Mouse (Mus musculus): ENCODE measurements around the gene Prr14l. TPM values are rescaled to one million over a fixed set of nuclear protein-coding genes. Genes with fewer than 3 reads are reported as not detected.
"Not testable (repeated sequence)": the region's sequence is repeated elsewhere in the genome, so short reads cannot be mapped to it uniquely, and the experiment has no call there.

The Prr14l gene
- polyA plus RNA-seq, 1 experiment: 16.8 TPM

DNA sequence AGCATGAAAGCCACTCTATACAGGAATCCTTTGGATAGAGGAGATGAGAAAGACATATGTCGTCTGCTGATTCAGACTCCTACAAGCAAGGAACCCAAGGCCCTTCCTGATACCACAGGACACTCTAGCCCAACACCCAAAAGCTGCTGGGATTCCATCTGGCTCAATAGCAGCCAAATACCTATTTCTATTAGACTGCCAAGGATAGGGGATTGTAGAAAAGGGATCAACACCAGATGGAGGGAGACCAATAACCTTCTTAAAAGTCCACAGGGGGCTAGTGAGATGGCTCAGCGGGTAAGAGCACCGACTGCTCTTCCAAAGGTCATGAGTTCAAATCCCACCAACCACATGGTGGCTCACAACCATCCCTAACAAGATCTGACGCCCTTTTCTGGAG lies 38.7 kb downstream of the Prr14l start:
- no peak for TF ChIP-seq CTCF (IDR thresholded peaks at IDR 0.05; ENCODE audit: borderline replicate concordance, insufficient read depth, low read length)
- TF ChIP-seq POLR2A (IDR thresholded peaks at IDR 0.05; ENCODE audit: low read depth, low read length): no peak
- no peak overlapping the region for H3K4me3 ChIP-seq (ENCODE audit: insufficient read depth, low read length)
- H3K27ac ChIP-seq (ENCODE audit: insufficient read depth, low read length): no peak overlapping the region
- peaks cover 3% of the 10 kb centered on the region; the same call in 1 of the 2 replicates for H3K4me1 ChIP-seq (ENCODE audit: control insufficient read depth, insufficient read depth, low read length)

DNA sequence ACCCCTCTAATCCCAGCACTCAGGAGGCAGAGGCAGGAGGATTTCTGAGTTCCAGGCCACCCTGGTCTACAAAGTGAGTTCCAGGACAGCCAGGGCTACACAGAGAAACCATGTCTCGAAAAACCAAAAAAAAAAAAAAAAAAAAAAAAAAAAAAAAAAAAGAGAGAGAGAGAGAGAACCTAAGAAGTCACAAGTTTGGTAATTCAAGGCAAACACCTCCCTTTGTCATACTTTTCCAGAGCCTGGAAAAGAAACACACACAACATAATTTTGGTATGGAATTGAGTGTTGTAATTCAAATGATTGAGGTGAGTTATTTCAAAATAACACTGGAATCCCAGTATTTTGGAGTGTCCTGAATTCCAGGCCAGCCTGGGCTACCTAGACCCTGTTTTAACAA lies 67.6 kb downstream of the Prr14l start:
- not testable (repeated sequence) for H3K27ac ChIP-seq (ENCODE audit: insufficient read depth, low read length); H3K4me3 ChIP-seq (ENCODE audit: insufficient read depth, low read length); H3K4me1 ChIP-seq (ENCODE audit: control insufficient read depth, insufficient read depth, low read length)

DNA sequence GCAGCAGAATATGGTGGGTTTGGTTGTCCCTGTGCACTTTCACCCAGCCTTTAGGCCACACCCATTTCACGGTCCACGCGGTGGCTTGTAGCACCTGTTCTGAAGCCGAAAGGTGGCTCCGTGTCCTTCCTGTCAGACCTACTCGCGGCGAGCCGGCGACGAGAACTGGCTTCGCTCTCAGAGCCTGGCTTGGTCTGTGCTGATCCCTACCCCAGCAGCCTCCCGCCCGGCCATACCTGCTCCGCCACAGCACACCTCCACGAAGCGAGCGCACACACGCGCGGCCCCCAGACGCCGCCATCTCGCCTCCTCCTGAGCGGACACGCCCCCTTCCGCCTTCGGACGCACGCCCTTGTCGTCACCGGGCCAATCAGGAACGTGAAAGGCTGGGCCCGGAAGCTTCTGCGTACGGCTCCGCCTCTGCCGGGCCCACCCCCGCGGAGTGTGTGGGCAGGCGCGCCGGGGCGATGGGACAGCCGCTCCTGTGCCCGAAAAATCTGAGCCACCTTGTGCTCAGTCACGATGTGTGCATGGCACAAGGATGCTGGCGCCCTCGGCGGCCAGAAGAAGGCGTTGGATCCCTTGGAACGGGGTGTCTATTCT lies 68.6 kb downstream of the Prr14l start, which contains the start of gene Pisd:
Gene Pisd, minus strand, starts transcription at position 334 of the 603 bp plus-strand sequence.
- Histone ChIP-seq H3K4me1 (ENCODE audit: control insufficient read depth, insufficient read depth, low read length) (no peaks in the 10 kb centered on the region), H3K4me3 (ENCODE audit: insufficient read depth, low read length) (peak within 1 kb of the TSS; percentile 67), H3K27ac (ENCODE audit: insufficient read depth, low read length) (no peak within 1 kb of the TSS)
- TF ChIP-seq CTCF (IDR thresholded peaks at IDR 0.05; ENCODE audit: borderline replicate concordance, insufficient read depth, low read length) (peak; percentile 17; the same call in 1 of the 2 replicates), POLR2A (IDR thresholded peaks at IDR 0.05; ENCODE audit: low read depth, low read length) (peak; percentile 89)

- Histone ChIP-seq H3K4me3 (ENCODE audit: insufficient read depth, low read length) (peak overlapping the region; percentile 67), H3K27ac (ENCODE audit: insufficient read depth, low read length) (no peak overlapping the region), H3K4me1 (ENCODE audit: control insufficient read depth, insufficient read depth, low read length) (no peaks in the 10 kb centered on the region)
- TF ChIP-seq POLR2A (IDR thresholded peaks at IDR 0.05; ENCODE audit: low read depth, low read length): no peak
- no peak for TF ChIP-seq CTCF (IDR thresholded peaks at IDR 0.05; ENCODE audit: borderline replicate concordance, insufficient read depth, low read length)
Measured at GRCm38 (mm10) chr5:32784726-32785125, 69.3 kb downstream of the Prr14l start.

DNA sequence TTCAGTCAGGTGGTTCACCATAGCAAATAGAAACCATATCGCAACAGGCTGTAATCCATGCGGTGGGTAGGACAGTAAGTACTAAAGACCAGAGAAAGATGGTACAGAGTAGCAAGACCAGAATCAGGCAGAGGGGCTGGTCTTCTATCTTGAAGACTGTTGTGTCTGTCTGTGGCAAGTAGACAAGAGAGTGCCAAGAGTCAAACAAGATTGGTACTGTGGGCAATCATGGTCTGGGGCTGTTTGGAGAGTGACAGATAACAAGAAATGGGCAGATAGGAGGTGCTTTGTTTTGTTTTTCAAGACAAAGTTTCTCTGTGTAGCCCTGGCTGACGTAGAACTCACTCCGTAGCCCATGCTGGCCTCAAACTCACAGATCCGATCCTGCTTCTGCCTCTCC lies 72.5 kb downstream of the Prr14l start:
- no peak overlapping the region for H3K27ac ChIP-seq (ENCODE audit: insufficient read depth, low read length)
- no peaks in the 10 kb centered on the region for H3K4me1 ChIP-seq (ENCODE audit: control insufficient read depth, insufficient read depth, low read length)
- H3K4me3 ChIP-seq (ENCODE audit: insufficient read depth, low read length): no peak overlapping the region
- TF ChIP-seq CTCF (IDR thresholded peaks at IDR 0.05; ENCODE audit: borderline replicate concordance, insufficient read depth, low read length) (no peak), POLR2A (IDR thresholded peaks at IDR 0.05; ENCODE audit: low read depth, low read length) (no peak)

DNA sequence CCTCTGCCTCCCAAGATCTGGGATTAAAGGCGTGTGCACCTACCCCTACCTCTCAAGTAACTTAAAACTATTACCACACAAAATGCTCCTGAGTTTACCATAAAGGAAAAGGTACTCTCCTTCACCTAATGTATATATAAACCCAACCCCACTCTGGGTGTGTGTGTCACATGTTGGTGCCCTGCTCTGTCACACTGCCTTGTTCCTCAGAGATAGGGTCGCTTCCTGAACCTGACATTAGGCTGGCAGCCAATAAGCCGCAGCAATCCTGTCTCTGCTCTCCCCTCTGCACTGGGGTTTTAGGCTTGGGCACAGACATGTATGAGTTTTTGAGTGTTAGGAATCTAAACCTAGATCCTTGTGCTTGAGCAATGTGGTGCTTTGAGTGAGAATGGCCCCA lies 75.9 kb downstream of the Prr14l start:
- no peak overlapping the region for H3K4me3 ChIP-seq (ENCODE audit: insufficient read depth, low read length)
- TF ChIP-seq CTCF (IDR thresholded peaks at IDR 0.05; ENCODE audit: borderline replicate concordance, insufficient read depth, low read length): no peak
- no peak for TF ChIP-seq POLR2A (IDR thresholded peaks at IDR 0.05; ENCODE audit: low read depth, low read length)

GRCm38 (mm10) chr5:32772361-32772760 lies 81.7 kb downstream of the Prr14l start:
- Histone ChIP-seq H3K4me3 (ENCODE audit: insufficient read depth, low read length) (no peak overlapping the region), H3K27ac (ENCODE audit: insufficient read depth, low read length) (no peak overlapping the region), H3K4me1 (ENCODE audit: control insufficient read depth, insufficient read depth, low read length) (no peaks in the 10 kb centered on the region)
- no peak for TF ChIP-seq CTCF (IDR thresholded peaks at IDR 0.05; ENCODE audit: borderline replicate concordance, insufficient read depth, low read length)
- TF ChIP-seq POLR2A (IDR thresholded peaks at IDR 0.05; ENCODE audit: low read depth, low read length): no peak

More for the DNA sequence above, 75.9 kb downstream of the Prr14l start:
- no peak overlapping the region for H3K27ac ChIP-seq (ENCODE audit: insufficient read depth, low read length)
- H3K4me1 ChIP-seq (ENCODE audit: control insufficient read depth, insufficient read depth, low read length): no peaks in the 10 kb centered on the region

DNA sequence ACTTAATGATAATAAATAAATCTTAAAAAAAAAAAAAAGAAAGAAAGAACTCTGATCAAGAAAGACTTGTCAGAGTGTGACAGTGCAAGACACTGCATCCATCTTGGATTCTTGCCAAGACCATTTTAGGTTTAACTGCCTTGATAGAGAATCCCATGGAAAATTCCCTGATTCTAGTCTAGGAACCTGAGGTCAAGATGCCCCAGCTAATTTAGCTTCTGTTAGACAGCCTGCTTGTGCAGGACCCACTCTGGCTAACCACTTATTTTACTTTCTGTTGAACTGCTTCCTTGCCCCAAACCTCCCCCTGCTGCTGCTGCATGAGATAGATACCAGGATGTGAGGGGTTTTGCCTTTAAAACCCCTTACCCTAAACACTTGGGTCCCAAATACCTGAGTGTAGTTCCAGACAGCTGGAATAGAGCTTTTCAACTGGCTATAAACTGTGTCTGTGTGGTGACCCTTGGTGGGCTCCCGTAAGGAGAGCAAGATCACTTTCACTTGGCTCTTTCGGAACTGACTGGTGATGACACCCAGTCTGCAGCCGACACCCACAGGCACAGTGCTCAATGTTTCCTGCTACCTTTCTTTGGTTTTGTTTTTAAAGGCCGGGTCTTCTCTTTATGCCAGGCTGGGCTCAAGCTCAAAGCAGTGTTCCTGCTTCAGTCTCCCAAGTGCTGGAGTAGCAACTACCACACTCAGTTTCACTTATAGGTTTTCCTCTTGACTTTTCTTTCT lies 86.3 kb downstream of the Prr14l start:
- no peak overlapping the region for H3K27ac ChIP-seq (ENCODE audit: insufficient read depth, low read length)
- no peak for TF ChIP-seq CTCF (IDR thresholded peaks at IDR 0.05; ENCODE audit: borderline replicate concordance, insufficient read depth, low read length)
- TF ChIP-seq POLR2A (IDR thresholded peaks at IDR 0.05; ENCODE audit: low read depth, low read length): no peak
- H3K4me3 ChIP-seq (ENCODE audit: insufficient read depth, low read length): no peak overlapping the region
- H3K4me1 ChIP-seq (ENCODE audit: control insufficient read depth, insufficient read depth, low read length): no peaks in the 10 kb centered on the region

GRCm38 (mm10) chr5:32767004-32767403 lies 87.1 kb downstream of the Prr14l start:
- no peak overlapping the region for H3K27ac ChIP-seq (ENCODE audit: insufficient read depth, low read length)
- no peaks in the 10 kb centered on the region; the same call in 1 of the 2 replicates for H3K4me1 ChIP-seq (ENCODE audit: control insufficient read depth, insufficient read depth, low read length)
- TF ChIP-seq POLR2A (IDR thresholded peaks at IDR 0.05; ENCODE audit: low read depth, low read length) (no peak), CTCF (IDR thresholded peaks at IDR 0.05; ENCODE audit: borderline replicate concordance, insufficient read depth, low read length) (no peak)
- H3K4me3 ChIP-seq (ENCODE audit: insufficient read depth, low read length): no peak overlapping the region

DNA sequence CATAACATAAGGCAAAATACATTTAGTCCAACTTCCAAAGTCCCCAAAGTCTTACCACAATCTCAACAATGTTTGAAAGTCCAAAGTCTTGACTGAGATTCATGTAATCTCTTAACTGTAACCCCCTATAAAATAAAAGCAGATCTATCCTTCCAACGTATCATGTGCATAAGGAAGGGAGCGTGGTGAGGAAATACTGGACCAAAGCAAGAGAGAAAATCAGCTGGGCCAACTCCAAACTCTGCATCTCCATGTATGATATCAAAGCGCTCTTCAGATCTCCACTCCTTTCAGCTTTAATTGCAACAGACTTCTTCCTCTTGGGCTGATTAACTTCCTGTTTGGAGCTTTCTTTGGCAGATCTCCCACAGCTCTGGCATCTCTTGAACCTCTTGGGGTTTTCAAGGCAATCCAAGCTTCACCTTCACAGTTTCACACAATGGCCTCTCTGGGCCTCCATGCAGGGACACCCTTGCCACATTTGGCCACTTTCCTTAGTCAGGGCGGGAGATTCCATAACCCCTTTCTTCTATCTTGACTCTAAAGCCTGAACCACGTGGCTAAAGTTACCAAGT lies 92.4 kb downstream of the Prr14l start:
- Histone ChIP-seq H3K4me3 (ENCODE audit: insufficient read depth, low read length) (no peak overlapping the region), H3K27ac (ENCODE audit: insufficient read depth, low read length) (no peak overlapping the region), H3K4me1 (ENCODE audit: control insufficient read depth, insufficient read depth, low read length) (peaks cover 3% of the 10 kb centered on the region; the same call in 1 of the 2 replicates)
- TF ChIP-seq POLR2A (IDR thresholded peaks at IDR 0.05; ENCODE audit: low read depth, low read length) (no peak), CTCF (IDR thresholded peaks at IDR 0.05; ENCODE audit: borderline replicate concordance, insufficient read depth, low read length) (no peak)

Data from embryonic fibroblast, embryonic 13.5 days (primary cell).